Mouse (Mus musculus) ES-E14 (cell line): Measurements from ENCODE around the gene 9530053A07Rik. TPM values are rescaled to one million over a fixed set of nuclear protein-coding genes. Genes with fewer than 3 reads are reported as not detected.

ENCODE experiments used
- DNase-seq: peaks from one replicate; pipeline ENCODE4 v3.0.0-alpha.2; 2013; ENCODE audit warnings: low read depth, low spot score
- H3K27ac ChIP-seq: 2 replicates; pipeline ENCODE4 v1.5.1; 2012; ENCODE audit warnings: low read depth, mild to moderate bottlenecking, low read length, moderate library complexity, mixed read lengths; ENCODE audit not compliant: poor library complexity, insufficient read depth, severe bottlenecking
- H3K36me3 ChIP-seq: 2 replicates; pipeline ENCODE4 v1.6.1; 2012; ENCODE audit warnings: mild to moderate bottlenecking, low read length, moderate library complexity, mixed read lengths; ENCODE audit not compliant: control insufficient read depth, poor library complexity, insufficient read depth, severe bottlenecking
- H3K4me1 ChIP-seq, 2 experiments: fragments of 150-350 bp in 1 of 2; sonication (generic) in 1 of 2; 2 replicates each; pipeline ENCODE4 v1.6.1; 2012; ENCODE audit warnings: low read length in 2 of 2, mild to moderate bottlenecking in 1 of 2, mixed read lengths in 1 of 2; ENCODE audit not compliant: control insufficient read depth in 2 of 2, insufficient read depth in 2 of 2, poor library complexity in 1 of 2
- H3K4me3 ChIP-seq, 2 experiments: fragments of 150-350 bp in 1 of 2; sonication (generic) in 1 of 2; 2 replicates each; pipeline ENCODE4 v1.5.1; 2012; ENCODE audit warnings: low read length in 2 of 2, low read depth in 1 of 2, mild to moderate bottlenecking in 1 of 2, mixed read lengths in 1 of 2; ENCODE audit not compliant: insufficient read depth in 1 of 2, poor library complexity in 1 of 2, severe bottlenecking in 1 of 2
- H3K9ac ChIP-seq: 2 replicates; pipeline ENCODE4 v1.6.1; 2012; ENCODE audit warnings: low read depth, mild to moderate bottlenecking, low read length, mixed read lengths; ENCODE audit not compliant: poor library complexity, insufficient read depth, severe bottlenecking
- H3K9me3 ChIP-seq: fragments of 150-350 bp; sonication (generic); 2 replicates; pipeline ENCODE4 v1.6.1; 2012; ENCODE audit warnings: low read depth, mild to moderate bottlenecking, low read length; ENCODE audit not compliant: control insufficient read depth, insufficient read depth
- CHD2 ChIP-seq: IDR thresholded peaks from 2 replicates; pipeline ENCODE4 v1.6.1; 2014; ENCODE audit warnings: mild to moderate bottlenecking, low read depth, low read length, inconsistent platforms
- HCFC1 ChIP-seq: IDR thresholded peaks from 2 replicates; pipeline ENCODE4 v1.6.1; 2012; ENCODE audit warnings: low read length, inconsistent platforms, borderline replicate concordance; ENCODE audit not compliant: insufficient read depth
- MAFK ChIP-seq: IDR thresholded peaks from 2 replicates; pipeline ENCODE4 v1.6.1; 2014; ENCODE audit warnings: mild to moderate bottlenecking, low read depth, low read length, inconsistent platforms; ENCODE audit not compliant: insufficient read depth
- ZC3H11A ChIP-seq: IDR thresholded peaks from 2 replicates; pipeline ENCODE4 v1.6.1; 2012; ENCODE audit warnings: low read depth, mild to moderate bottlenecking, inconsistent platforms, low read length, borderline replicate concordance
- ZNF384 ChIP-seq: IDR thresholded peaks from 2 replicates; pipeline ENCODE4 v1.6.1; 2012; ENCODE audit warnings: low read depth, low read length, inconsistent platforms
- in situ Hi-C, 2 experiments: fragments of 600-800 bp; cut with MboI; formaldehyde crosslinking; loops; one replicate each; pipeline ENCODE4 v1.15.1; 2025; ENCODE audit warnings: low sequenced_read_pairs in 2 of 2, inconsistent platforms in 1 of 2; ENCODE audit not compliant: unreplicated experiment in 2 of 2
- total RNA-seq: library from RNA; depleted of rRNA; stranded (reverse); fragments of 300-350 nt; gene quantifications from 2 replicates; pipeline ENCODE4 v1.2.3, GENCODE M21; 2012; rRNA removed

The 9530053A07Rik gene
- total RNA-seq, 1 experiment = 0.85 TPM

DNA sequence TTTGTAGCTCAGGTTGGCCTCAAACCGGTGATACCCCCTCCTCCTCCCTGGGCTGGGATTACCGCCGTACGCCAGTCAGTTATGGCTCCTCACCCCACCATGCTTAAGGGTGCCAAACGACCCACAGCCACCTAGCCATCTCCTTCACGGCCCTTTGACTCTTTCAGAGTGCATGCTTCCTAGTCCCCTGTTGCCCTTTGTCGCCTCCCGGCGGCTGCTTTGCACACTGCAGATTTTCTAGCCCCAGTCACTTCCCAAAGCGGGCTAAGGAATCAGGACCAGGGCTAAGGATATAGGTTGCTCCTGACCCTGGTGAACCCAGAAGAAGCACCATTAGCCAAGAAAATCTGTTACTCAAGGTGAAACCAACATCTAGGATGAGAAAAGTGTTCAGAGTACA is 84.9 kb downstream of the 9530053A07Rik start:
- H3K9me3 ChIP-seq = peaks cover 2% of the 10 kb centered on the region; the same call in 1 of the 2 replicates
- peak overlapping the region; percentile 62; the same call in 1 of the 2 replicates for H3K9ac ChIP-seq
- TF ChIP-seq CHD2 (no peak), HCFC1 (no peak), MAFK (no peak), ZNF384 (no peak), ZC3H11A (0 out of 2 replicates have a peak, but pooled peaks have one; percentile 34)

More for the DNA sequence above, 84.9 kb downstream of the 9530053A07Rik start:
- peak overlapping the region; percentile 64; the same call in 1 of the 2 replicates for H3K27ac ChIP-seq
- DNase-seq = peak; percentile 95
- peaks cover 0 to 3% of the 10 kb centered on the region in 2 experiments; a peak in 2 of 4 replicates for H3K4me1 ChIP-seq
- in situ Hi-C loops = no loop called here
- H3K4me3 ChIP-seq = peak overlapping the region in 1 of 2 experiments; percentile 42; a peak in 1 of 4 replicates
- no peaks in the 10 kb centered on the region for H3K36me3 ChIP-seq

Other genes starting within 250 kb of the 9530053A07Rik start
- gene Zfp974, start 200.0 kb upstream of the 9530053A07Rik start, total RNA-seq = 3.5 and 3.8 TPM in 2 replicates
- 12.4 and 15.2 TPM in 2 replicates for gene Zfp780b, start 150.3 kb upstream of the 9530053A07Rik start, total RNA-seq
- gene Zfp850, start 115.4 kb upstream of the 9530053A07Rik start, total RNA-seq = 21.6 and 24.0 TPM in 2 replicates
- gene Psmc4, start 79.4 kb upstream of the 9530053A07Rik start, total RNA-seq = 211 and 287 TPM in 2 replicates
- 0.85 and 1.2 TPM in 2 replicates for gene Fcgbp, start 58.2 kb upstream of the 9530053A07Rik start, total RNA-seq
- gene Fbl, start 40.2 kb downstream of the 9530053A07Rik start, total RNA-seq = 150 and 189 TPM in 2 replicates
- gene Dyrk1b, start 50.0 kb downstream of the 9530053A07Rik start, total RNA-seq = 3.9 and 6.3 TPM in 2 replicates
- gene Eid2, start 138.4 kb downstream of the 9530053A07Rik start, total RNA-seq = 15.3 and 18.5 TPM in 2 replicates
- gene Eid2b, start 148.3 kb downstream of the 9530053A07Rik start, total RNA-seq = 4.3 and 4.6 TPM in 2 replicates
- gene Selenov, start 161.7 kb downstream of the 9530053A07Rik start, total RNA-seq = 0.16 and 0.58 TPM in 2 replicates
- 4.1 and 17.4 TPM in 2 replicates for gene Dll3, start 172.8 kb downstream of the 9530053A07Rik start, total RNA-seq
- 124 and 159 TPM in 2 replicates for gene Timm50, start 182.6 kb downstream of the 9530053A07Rik start, total RNA-seq
- 83.7 and 87.8 TPM in 2 replicates for gene Supt5, start 209.3 kb downstream of the 9530053A07Rik start, total RNA-seq
- gene Rps16, start 221.2 kb downstream of the 9530053A07Rik start, total RNA-seq = 1,678 and 1,740 TPM in 2 replicates
- gene Plekhg2, start 243.1 kb downstream of the 9530053A07Rik start, total RNA-seq = 15.0 TPM in 2 replicates